Mouse (Mus musculus) olfactory bulb, adult 2 months (tissue): ENCODE results near the gene Arid5a.

Source experiments
- CTCF ChIP-seq: fragments of 200-500 bp; IDR thresholded peaks from 2 replicates; pipeline ENCODE4 v1.5.1; 2012; ENCODE audit warnings: low read depth, mild to moderate bottlenecking, low read length, moderate library complexity; ENCODE audit not compliant: insufficient read depth
- POLR2A ChIP-seq: fragments of 200-500 bp; IDR thresholded peaks from 2 replicates; pipeline ENCODE4 v1.6.1; 2012; ENCODE audit warnings: mild to moderate bottlenecking, low read depth, low read length, moderate library complexity; ENCODE audit not compliant: insufficient read depth

DNA sequence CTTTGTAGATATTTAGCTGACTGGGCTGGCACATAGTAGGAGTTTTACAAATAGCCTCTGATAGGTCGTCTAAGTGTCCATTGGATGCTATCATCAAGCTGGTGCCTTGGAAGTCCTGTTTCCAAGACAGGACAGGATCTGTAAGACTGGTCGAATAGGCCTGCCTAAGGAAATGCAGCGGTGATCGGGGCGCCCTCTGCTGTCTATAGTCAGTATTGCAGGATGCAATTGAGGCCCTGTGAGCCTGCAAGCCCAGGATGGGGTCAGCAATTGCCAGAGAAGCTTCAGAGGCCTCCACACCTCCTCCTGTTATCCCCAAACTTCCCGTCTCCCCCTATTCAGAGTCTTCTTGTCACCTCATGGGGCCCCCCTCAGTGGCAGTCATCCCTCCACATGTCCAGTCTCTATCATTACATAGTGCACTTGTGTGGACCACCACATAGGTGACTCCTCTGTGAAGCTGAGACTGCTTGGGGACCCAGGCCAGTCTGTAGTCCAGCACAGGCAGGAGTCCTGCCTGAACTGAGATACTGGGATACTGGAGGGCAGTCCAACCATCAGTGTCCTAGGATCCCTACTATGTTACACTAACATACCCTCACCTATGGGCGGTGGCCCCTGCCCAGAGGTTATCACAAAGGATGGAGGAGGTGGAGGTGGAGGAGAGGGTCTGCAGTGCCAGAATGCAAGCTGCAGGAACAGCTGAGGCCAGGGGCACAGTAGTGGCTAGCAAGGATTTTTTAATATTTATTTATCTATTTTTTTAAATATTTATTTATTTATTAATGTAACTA is 30.1 kb upstream of the Arid5a start:
- TF ChIP-seq CTCF (peak; percentile 71), POLR2A (no peak)
